Mouse (Mus musculus): ENCODE results near the gene B3gnt8.
A peak's percentile ranks its signal among the peaks of the same experiment; 100 is the strongest.
"Not testable (repeated sequence)": the region's sequence is repeated elsewhere in the genome, so short reads cannot be mapped to it uniquely, and the experiment has no call there.

Gene B3gnt8

DNA sequence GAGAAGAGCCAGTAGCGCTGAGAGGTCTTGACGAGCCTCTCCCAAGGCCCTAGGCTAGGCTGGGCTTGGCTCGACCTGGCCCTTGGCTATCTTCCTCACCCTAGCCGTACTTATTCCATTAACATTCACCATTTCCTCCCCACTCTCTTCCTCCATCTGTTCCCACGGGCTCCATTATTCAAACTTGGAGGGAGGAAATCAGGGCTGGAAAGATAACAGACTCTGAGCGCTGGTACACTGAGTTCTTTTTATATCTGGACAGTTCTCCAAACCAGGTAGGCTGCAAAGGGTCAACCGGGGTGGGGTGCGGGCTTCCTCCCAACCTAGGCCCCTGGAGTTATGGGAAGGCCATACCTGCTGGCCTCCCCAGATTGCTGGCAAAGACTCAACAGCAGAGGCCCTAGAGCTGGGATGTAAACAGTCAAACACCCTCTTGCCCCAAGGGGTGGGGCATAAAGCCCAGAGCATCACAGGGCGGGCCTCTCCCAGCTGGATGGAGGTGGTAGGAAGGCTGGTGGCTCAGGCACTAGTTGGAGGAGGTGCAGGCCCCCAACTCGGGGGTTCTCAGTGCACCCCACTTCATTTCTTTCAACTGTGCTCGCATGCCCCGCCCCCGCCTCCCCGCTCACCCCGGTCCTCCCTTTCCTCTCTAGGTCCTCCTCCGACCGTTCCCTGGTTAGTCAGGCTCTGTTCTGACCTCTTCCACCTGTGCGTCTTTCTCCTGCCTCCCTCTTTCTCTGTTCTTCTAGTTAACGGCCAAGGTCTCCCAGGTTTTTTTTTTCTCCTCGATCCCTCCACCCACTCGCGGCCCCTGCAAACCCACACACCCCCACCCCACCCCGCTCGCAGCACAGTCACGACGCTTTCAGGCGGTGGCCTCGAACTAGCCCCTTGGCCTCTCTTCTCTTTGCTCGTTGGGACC is at the start of gene B3gnt8:
TSS of gene B3gnt8 (plus strand) at position 146 of the 922 bp plus-strand sequence.
- peak; percentile 39 for DNase-seq (ENCODE audit: low read depth, low spot score)

DNA sequence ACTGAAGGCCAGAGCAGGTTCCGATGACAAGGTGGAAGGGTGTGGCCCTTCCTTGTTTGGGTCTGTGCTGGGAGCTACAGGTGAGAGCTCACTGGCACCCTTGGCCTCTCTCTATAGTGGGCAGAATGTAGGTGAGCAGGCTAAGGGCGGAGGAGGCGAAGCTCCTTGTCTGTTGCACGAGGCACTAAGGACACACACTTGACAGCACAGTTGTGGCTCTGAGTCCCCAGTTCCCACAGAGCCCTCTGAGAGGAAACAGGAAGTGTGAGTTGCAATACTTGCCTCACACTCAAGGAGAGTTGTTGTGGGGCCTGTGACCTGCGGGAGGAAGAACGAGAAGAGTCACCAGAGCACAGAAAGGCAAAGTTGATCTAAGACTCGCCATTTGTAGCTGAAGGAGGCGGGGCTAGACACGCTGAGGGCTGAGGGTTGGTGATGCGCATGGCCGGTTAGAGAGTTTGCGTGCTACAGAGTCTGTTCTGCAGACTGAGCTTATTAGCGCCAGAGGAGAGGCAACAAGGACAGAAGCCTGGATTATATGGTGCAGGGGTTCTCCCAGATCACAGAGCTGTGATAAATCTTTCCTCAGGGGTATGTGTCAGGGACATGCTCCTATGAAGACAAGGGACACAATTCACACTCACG is 49.5 kb upstream of the B3gnt8 start:
- DNase-seq (ENCODE audit: low read depth, low spot score): not testable (repeated sequence)

DNA sequence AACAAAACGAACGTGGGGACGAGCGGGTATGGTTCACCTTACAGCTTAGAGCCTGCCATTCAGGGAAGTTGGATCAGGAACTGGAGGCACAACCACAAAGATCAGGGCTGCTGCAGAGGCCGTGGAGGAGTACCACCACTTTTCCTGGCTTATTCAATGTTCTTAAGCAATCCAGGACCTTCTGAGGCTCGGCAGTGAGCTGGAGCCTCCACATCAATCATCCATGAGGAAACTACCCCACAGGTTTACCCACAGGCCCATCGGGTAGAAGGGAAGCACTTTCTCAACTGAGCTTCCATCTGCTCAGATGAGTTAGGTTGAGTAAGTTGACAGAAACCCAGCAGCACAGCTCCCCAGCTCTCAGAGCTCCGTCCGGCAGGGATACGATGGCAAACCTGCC is 47.0 kb upstream of the B3gnt8 start:
- no peak for DNase-seq (ENCODE audit: low read depth, low spot score)

DNA sequence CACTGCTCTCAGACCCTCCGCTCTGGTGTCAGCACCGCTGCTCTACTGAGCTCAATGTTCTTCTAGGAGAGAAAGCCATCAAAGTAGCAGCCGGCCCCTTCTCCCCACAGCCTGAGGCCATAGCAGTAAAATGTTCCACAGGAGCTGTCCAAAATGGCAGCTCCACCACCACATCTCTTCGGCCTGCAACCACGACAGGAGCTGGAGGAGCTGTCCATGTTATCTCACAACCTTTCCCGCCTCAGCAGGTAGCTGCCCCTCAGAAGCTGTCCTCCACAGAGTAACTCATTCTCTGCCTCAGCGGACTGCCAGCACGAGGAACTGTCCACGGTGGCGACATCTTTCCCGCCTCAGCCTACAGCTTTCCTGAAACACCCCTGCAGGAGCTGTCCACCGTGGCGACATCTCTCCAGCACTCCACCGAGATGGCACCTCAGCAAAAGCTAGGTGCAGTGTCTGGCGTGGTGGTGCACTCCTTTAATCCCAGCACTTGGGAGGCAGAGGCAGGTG is 44.1 kb upstream of the B3gnt8 start:
- peak; percentile 71 for DNase-seq (ENCODE audit: low read depth, low spot score)

DNA sequence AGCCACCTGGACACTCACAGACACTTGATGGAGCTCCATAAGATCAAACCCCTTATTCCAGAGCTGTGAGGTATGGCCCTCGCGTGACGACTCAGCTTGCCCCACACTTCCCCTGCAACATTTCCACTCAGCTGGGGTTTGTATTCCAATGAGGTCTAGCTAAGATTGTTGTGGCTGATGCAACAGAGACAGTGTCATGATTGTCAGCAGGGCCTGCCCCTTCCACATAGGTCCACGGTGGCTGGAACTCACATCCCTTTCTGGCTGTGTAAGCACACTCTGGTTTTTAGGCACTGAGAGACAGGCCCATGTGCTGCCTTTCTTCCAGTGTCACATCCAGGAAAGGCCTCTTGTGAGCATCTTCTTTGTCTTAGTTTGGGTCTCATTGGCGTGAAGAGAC is 41.8 kb upstream of the B3gnt8 start:
- DNase-seq (ENCODE audit: low read depth, low spot score): no peak

DNA sequence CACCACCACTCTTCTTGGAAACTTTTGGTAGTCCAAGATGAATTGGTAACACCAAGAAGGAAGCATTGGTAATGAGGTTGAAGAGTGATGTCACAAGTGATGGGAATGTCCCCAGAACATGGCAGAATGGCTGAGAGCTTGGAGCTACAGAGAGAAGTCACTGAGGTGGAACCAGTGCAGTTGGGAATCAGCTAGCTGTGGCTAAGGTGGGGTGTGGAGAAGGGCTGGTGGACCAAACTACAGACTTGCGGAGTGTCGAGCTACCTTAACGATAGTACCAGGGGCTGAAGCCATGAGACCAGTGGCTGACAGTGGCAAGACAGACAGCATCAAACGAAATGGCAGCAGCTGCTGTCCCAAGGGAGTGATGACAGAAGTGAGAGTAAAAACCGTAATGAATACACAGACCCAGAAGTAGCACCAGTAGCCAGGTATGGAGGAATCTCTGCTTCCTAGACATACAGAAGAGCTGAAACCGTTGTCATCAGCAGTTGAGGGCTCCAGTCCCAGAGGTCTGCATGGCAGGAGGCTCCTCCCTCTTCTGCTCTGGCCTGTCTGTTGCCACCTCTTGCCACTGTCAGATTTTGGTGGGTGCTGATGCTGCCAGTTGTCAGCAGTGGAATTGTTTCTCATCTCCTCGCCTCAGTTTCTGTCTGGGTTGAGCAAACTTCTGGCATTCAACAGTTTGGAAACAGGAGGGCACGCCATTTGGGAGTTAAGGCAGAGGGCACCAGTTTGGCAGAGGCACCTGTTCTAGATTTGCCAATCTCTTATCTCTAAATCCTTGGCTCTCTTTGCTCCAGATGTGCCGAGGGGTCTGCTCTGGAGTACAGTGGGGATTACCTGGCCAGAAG is 40.9 kb upstream of the B3gnt8 start:
- no peak for DNase-seq (ENCODE audit: low read depth, low spot score)

DNA sequence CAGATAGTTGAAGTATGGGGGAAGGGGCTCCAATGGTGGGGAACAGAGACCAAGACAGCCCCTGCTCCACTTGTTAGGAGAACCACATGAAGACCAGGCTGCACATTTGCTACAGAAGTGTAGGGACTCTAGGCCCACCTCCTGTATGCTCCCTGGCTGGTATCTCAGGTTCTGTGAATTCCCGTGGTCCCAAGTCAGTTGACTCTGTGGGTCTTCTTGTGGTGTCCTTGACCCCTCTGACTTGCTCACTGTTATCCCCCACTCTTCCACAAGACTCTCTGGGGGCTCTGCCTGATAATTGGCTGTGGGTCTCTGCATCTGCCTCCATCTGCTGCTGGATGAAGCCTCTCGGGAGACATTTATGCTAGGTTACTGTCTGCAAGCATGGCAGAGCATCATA is 35.2 kb upstream of the B3gnt8 start:
- no peak for DNase-seq (ENCODE audit: low read depth, low spot score)

DNA sequence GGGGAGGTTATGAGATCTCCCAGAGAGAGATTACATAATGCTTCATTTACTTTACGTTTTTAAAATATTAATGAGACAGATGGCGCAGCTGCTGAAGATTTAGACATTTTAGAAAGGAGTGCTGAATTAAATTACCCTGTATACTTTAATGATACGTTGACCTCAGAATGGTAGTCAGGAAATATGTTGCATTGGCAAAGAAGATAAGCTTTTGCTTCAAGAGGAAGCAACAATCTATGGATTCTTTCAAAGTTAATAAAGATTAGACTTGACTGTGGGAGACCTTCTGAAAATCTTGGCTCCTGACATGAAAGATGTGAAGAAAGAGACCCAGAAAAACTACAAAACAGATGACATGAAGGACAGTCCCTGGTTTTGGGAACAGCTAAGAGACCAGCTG is 32.6 kb upstream of the B3gnt8 start:
- DNase-seq (ENCODE audit: low read depth, low spot score): no peak

DNA sequence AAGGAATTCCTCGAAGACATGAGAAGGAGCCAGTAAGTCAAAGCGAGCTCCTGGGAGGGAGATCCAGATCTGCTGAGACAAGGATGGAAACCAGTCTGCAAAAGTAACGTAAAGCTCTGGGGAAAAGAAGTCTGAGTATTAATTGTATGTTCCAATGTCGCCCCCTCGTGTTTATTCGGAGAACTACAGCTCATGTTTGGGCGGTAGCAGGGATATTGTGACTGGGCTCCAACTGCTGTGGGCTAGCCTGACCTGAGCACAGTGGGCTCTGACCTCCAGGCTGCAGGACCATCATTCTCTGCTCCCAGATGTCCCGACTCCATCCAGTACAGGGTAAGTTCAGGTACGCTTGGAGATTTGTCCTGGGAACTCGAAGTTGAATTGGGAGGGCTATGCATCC is 26.8 kb upstream of the B3gnt8 start:
- peak; percentile 88 for DNase-seq (ENCODE audit: low read depth, low spot score)

DNA sequence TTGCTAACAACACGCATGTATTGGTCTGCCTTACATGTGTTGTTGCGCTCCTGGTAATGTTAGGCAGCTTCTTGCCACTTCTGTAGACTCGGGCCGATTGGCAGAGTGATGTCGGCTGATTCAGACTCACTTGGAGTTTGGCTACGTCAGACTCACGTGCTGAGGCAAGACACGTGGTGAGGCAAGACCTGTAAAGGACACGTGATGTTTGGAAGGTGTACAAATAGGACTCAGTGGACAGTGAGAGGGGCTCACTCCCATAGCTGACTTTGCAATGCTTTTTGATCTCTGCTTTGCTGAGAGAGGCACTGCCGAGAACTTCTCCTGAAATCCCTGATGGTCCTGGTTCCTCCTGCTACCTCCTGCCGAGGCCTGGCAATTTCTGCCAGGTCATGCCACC is 25.8 kb upstream of the B3gnt8 start:
- peak; percentile 45 for DNase-seq (ENCODE audit: low read depth, low spot score)

DNA sequence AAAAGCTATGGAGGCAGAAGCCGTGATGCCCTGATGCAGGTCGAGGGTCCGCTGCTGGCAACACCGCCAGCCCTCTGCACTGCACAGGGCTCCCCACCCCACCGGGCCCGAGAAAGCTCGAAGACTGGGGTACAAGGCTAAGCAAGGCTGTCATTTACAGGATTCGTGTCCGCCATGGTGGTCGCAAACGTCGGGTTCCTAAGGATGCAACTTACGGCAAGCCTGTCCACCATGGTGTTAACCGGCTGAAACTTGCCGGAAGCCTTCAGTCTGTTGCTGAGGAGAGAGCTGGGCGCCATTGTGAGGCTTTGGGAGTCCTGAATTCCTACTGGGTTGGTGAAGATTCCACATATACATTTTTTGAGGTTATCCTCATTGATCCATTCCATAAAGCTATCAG is 25.1 kb upstream of the B3gnt8 start:
- peak; percentile 74 for DNase-seq (ENCODE audit: low read depth, low spot score)

DNA sequence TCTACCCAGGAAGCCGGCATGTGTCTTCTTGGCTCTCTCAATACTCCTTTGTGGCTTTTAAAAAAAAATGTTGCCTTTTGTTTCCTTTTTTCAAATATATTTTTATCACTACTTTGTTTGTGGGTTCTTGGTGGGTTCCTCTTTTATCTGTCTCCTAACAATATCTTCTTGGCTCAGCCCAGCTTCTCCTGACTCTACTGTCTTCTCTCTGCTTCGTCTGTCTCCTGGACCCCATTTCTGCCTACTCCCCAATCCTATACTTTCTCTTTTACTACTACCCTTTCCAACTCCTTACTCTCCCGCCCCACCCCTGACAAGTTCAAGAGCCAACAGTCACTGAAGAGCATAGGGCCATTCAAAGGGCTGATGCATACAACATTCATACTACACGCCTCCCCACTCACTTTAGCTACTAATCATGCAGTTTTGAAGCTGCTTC is 19.8 kb upstream of the B3gnt8 start:
- no peak for DNase-seq (ENCODE audit: low read depth, low spot score)

DNA sequence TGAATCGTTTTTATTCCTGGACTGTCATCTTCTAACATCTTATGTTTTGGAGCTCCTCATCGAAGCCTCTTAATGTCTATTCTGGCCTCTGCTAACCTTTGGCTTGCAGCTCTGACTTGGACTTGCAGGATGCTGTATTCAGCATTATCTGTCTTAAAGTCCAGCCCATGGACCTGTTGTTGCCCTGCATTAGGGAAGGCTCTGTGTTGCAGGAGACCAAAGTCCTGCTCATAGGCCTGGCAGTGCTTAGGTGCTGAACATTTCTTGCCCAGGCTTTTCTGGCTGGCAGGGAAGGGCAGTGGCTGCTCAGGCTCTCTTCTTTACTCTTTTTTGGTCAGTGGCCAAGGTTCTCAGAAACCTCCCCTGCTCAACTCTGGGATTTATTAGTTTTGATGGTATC is 19.3 kb upstream of the B3gnt8 start:
- no peak for DNase-seq (ENCODE audit: low read depth, low spot score)

DNA sequence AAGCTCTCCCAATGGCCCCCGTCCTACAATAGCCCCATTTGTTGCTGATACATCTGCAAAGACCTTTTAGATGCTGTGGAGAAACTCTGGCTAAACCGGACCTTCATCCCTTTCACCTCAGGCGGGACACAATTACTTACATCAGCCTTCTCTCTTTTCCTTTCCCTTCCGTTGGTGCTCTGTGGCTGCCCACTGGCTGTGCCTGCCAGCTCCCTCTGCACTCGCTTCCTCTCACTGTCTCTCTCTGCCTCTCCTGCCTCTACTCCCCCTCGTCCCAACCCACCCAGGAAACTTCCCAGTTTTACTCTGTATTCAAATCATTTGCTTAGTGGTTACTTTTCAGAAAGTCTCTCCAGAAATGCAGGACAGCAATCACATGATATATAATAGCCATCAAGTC is 16.4 kb upstream of the B3gnt8 start:
- no peak for DNase-seq (ENCODE audit: low read depth, low spot score)

DNA sequence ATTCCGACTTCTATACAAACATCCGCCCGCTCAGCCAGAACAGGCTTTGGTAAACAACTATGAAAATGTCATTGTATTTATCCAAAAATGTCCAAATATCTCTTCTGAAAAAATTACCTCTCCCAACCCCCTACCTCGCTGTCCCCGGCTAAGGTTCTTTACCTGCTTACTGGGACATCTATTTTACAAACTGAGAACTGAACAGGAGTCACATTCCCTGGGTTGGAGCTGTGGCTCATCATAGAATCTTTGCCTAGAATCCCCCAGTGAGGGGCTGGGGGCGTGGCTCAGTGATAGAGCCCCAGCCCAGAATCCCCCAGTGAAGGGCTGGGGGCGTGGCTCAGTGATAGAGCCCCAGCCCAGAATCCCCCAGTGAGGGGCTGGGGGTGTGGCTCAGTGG is 15.0 kb upstream of the B3gnt8 start:
- no peak for DNase-seq (ENCODE audit: low read depth, low spot score)

DNA sequence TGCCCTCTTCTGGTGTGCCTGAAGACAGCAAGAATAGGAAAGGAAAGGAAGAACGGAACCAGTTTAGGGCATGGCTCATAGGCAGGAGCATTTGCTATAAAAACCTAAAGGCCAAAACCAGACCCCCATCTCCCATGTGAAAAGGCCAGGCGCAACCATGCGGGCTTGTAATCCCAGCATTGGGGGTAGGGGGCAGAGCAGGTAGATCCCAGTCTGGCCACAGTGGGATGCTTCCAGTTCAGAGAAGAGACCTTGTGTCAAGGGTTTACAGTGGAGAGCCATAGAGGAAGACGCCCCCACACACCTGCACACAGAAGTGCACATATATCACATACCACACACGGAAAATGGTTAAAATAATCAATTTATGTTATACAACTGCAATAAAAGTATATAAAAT is 12.4 kb upstream of the B3gnt8 start:
- peak; percentile 28 for DNase-seq (ENCODE audit: low read depth, low spot score)

DNA sequence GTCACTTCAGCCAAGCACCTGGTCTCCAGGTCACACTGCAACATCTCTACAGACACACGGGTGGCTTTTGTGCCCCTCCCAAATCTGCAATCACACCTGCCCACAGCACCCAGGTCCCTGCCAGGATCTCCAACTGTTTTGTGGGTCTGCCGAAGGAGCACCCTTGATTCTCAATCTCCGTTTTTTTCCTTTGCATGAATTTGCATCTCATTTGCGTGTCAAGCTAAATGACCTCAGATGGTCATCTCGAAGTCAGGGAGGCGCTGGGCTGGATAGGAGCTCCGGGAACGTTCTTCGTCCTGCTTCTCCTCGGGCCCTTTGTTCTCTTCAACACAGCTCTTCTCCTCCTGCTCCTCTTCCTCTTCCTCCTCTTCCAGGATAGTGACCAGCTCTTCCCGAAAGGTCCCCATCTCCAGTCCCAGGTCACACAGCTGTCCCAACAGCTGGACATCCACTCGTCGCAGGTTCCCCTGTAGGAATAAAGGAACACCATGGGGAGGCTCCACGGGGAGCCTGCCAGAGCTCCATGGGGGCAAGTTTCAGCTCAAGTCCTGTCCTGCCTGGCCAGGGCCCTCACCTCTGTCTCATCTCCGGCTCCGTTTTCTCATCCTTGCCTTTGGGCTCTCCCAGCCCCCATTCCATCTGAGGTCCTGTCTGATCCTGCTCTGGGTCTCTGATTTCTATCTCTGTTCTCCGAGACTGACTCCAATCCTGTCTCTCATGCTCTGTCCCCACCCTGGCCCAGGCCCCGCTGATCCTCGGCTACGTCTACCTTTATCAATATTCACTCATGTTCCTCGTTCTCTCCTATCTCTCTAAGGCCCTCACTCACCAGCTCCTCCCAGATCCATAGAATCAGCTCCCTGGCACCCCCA is 11.4 kb upstream of the B3gnt8 start:
- no peak for DNase-seq (ENCODE audit: low read depth, low spot score)

DNA sequence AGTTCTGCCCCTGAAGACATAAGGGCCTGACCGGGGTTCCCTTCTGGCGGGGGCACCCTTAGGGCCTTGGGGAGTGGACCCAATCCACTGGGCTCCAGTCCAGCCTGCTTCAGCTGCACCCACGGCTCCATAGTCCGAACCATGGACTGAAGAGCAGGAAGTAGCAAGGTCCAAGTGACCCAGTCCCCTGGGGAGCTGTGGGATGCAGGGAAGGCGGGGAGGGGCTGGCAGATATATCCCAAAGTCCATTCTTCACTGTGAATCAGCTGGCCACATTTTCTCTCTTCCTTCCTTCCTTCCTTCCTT is 10.8 kb upstream of the B3gnt8 start, which contains the start of gene Erich4:
TSS of gene Erich4 (minus strand) at position 187 of the 306 bp plus-strand sequence.
- DNase-seq (ENCODE audit: low read depth, low spot score): no peak

DNA sequence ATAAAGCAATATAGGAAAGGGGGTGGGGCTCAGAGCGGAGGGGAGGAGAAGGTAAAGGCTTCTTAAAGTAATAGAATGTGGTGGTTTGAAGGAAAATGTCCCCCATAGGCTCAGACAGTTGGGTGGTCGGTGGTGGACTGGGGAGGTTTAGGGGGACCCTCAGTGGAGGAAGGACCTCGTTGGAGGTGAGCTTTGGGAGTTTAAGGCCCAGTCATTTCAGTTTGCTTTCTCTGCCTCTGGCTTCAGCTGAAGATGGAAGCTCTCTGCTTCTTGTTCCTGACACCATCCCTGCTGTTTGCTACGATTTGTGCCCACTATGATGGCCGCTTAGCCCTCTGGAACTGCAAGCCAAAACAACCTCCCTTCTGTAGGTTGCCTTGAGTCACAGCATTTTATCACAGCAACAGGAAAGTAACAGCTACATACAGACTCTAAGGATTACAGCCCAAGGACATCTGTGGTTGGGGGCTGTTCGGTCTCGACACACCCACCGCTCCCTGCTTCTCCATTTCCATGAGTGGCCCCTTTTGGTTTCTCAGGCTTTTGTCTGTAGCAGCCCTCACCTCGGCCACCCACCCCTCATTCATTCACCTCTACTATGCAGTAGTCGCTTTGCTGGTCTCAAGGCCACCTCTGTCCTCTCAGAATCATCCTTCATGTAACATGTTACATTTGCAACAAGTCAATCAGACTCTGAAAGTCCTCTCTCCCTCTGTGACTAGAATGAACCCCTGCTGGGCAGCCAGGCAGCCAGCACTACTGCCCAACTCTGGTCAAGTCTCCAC is 8.9 kb upstream of the B3gnt8 start:
- DNase-seq (ENCODE audit: low read depth, low spot score): no peak

All from ZHBTc4 (cell line).